Mouse (Mus musculus) naive thymus-derived CD4-positive, alpha-beta T cell, adult 2 months (primary cell): ENCODE data around the gene Chordc1.
"Not testable (repeated sequence)": the region's sequence is repeated elsewhere in the genome, so short reads cannot be mapped to it uniquely, and the experiment has no call there.

Experiments used
- DNase-seq: peaks from one replicate; pipeline ENCODE4 v3.0.0-alpha.2; 2011; ENCODE audit warnings: low read depth

The Chordc1 gene

DNA sequence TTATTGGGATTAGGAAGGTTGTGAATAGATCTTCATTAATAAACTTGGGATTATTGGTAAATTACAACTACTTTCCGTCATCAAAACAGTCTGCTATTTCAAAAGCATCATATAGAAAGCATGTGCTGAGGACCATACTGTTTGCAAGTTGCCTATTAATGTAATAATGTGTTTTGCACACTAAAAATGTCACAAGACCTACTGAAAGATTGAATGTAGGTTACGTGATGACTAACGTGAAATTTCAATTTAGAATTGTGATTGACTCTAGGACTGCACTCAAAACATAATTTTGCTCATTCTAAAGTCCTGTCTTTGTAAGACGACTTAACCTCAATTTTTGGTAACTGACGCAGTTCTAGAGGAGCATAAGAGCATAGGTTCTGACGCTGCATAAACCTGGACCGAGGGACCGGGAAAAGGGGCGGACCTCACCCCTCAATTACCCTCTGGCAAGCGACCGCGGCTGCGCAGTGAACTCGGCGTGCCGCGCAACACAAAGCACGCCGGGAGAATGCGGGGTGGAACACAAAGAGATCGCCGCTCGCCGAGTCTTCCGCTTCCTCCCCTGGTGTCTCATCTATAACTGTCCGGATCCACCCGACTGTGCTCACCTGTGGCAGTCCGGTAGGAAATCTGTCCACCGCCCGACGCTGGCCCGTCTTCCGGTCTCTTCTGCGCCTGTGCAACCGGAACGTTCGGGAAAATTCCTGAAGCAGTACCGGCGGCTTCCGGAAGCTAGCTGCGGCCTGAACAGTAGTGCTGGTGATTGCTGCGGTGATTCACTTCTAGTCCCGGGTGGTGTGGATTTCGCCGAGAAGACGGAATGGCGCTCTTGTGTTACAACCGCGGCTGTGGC, at the start of gene Chordc1:
TSS of gene Chordc1 (plus strand) at position 555 of the 859 bp plus-strand sequence.
- peak; percentile 97 for DNase-seq

DNA sequence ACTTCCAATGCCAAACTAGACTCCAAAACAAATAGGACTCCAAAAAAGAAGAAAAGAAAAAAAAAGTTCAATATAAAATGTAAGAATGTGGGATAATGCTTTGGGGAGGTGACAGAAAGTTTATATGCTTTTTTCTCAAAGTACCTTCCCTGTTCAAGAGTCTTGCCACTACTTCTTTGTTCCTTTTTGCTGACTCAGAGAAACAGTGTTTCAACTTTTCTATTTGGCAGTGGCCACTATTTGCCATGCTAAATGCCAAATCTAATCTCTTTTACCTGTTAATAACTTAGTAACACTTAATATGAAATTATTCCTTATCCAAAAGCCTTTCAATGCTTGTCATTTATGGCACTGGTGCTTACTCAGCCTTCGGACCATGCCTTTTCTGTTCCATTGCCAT, 16.0 kb upstream of the Chordc1 start:
- no peak for DNase-seq

DNA sequence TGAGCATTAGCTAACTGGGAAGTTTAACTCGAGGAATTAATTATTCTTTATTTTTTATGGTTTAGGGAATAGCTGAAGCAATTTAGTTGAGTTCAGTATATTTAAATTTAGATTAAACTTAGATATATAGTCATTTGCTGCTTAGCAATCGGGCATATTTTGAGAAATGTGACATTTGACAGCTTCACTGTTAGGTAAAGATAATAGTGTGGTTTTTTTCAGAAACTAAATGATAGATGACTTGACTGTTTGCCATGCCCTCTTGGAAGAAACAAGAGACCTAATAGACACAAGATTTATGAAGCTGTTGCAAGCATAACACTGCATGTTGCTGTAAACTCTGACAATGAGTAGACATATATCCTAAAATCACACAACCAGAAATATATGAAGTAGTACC, 15.1 kb upstream of the Chordc1 start:
- no peak for DNase-seq

DNA sequence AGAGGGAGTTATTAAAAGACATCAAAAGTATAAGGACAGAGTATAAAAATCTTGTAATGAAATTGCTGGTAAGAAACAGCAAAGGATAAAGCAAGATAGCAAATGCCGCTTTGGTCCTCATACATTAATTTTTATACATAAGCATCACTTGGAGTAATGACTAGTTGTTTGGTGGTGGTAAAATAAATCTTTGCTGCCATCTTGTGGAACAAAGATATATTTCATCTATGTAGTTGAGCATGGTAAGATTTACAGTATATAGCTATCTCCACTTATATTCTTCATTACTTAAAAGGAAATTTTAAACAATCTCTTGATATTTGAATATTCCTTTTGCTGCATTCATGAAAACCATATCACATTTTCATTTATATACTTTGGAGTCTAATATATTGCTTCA, 14.4 kb upstream of the Chordc1 start:
- DNase-seq: peak; percentile 62

DNA sequence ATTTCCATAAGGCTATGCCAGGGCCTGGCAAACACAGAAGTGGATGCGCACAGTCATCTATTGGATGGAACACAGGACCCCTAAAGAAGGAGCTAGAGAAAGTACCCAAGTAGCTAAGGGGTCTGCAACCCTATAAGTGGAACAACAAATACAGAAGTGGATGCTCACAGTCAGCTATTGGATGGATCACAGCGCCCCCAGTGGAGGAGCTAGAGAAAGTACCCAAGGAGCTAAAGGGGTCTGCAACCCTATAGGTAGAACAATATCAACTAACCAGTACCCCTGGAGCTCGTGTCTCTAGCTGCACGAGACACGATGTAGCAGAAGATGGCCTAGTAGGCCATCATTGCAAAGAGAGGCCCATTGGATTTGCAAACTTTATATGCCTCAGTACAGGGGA, 13.2 kb upstream of the Chordc1 start:
- DNase-seq: not testable (repeated sequence)

DNA sequence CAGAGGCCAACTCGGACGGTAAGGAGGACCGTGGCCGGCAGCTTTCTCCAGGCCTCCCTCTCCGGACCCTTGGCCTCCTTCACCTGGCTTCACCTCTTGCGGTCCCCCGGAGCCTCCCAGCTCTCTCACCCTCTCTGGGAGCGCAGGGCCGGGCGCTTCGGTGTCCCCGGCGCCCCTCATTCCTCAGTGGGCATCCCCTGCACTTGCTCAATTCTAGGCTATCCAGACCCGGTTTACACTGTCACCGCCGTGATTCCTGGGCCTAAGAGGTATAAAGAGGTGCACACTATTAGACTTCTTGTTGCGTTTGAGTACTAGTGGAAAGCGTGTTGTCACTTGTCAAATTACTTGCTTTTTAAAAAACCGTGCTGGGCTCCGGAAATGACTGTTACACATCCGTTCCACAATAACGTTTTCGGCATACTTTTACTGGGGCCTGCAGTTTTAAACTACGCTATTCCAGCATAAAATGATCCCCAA, 558 bp downstream of the Chordc1 start:
- peak; percentile 68 for DNase-seq

DNA sequence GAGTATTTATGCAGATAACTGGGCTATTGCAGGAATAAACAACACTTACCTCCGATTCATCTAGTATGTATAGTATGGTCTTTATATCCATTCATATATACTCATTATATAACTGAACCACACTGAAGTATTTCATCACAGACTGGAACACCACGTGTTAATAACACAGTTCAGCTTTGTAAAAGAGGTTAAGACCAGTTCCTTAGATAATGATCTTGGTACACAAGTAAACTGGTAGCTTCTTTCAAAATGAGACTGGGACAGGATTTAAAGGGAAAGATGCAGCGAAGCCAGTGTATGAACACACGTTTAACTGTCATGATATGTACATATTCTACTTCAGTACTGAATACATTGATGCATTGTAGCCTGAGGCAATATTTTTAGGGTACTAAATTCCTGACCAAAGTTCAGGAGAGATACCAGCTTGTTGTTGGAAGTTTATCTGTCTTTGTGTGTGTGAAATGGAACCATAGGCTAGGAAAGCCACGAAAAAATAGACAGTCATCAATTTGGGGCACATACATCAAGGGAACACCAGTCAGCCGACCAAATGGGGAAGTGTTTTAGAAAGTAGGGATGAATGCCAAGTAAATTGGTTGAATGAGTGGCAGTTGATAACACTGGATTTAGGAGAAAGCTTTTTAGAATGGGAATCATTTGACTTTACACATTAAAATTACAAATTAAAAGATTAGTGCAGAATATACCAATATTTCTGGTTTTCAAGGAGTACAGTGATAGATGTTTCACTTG, 1.3 kb downstream of the Chordc1 start:
- DNase-seq: no peak

DNA sequence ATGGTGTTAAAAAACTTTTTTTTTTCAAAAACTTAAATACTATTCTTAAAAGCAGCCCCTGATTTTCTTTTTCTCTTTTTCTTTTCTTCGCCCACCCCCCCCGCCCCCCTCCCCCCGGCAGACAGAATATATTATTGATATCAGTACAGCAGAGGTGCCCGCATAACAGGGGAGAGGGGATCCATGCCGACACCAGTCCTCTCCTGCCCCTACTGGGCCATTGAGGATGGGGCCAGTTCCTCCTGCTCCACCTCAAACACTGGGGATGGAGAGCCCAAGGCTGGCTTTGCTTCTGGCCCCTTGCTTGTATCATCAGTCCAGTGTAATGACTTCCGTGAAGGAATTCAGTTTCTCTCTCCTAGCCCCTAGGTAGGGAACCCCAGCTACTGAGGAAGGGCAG, 6.4 kb downstream of the Chordc1 start:
- no peak for DNase-seq

DNA sequence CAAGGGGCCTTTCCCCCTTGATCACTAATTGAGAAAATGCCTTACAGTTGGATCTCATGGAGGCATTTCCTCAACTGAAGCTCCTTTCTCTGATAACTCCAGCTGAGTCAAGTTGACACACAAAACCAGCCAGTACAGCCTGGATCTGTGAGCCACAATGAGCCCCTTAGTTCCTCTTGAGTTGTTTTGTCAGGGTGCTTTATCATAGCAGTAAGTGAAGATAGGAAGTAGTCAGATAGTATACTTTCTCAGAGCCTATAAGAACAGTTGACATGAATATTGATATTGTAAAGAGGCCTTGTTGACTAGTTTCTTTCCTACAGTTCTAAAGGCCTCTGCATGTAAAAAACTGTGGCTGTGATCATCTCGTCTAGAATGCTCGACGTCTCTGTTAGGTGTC, 28.1 kb downstream of the Chordc1 start:
- no peak for DNase-seq
